Mouse (Mus musculus) lung, adult 2 months (tissue): ENCODE measurements at regions not wholly inside any gene's neighbourhood (a gene's known extent, or its start where the extent isn't known, plus 50 kb on each side); places are given as distances from the start of the nearest gene placed in this dataset.

Experiments
- CTCF ChIP-seq: fragments of 200-500 bp; IDR thresholded peaks from 2 replicates; pipeline ENCODE4 v1.5.1; 2011; ENCODE audit warnings: mild to moderate bottlenecking, low read length, control low read depth; ENCODE audit not compliant: insufficient read depth
- POLR2A ChIP-seq: fragments of 200-500 bp; IDR thresholded peaks from 2 replicates; pipeline ENCODE4 v1.6.1; 2011; ENCODE audit warnings: low read depth, mild to moderate bottlenecking, control low read depth, low read length, borderline replicate concordance; ENCODE audit errors: extremely low read depth

- TF ChIP-seq CTCF (no peak), POLR2A (no peak)
These were observed 56.9 kb upstream of the Pik3r1 start for GRCm38 (mm10) chr13:101824962-101825361.
